Mouse (Mus musculus): ENCODE measurements at regions not wholly inside any gene's neighbourhood (a gene's known extent, or its start where the extent isn't known, plus 50 kb on each side); places are given as distances from the start of the nearest gene placed in this dataset.

DNA sequence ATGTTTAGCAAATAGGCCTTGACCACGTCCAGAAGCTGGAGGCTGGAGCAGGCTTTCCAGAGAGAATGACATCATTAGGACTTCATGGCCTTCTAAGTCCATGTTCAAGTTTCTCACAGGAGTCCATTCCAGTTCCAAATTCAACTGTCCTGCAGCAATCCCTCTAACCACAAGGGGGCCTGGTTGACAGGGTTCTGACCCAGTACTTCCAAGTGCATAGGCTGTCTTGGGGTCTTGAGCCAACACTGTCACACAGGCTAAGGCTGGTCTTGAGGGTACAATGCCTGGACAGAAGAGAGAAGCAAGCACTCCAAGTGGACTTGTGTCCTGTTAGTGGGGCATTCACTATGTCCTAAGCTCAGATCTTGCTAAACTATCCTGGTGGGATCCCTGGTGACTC lies 145.9 kb upstream of the Tmem45b start:
- no peak overlapping the region for H3K4me2 ChIP-seq (ENCODE audit: low read depth)

DNA sequence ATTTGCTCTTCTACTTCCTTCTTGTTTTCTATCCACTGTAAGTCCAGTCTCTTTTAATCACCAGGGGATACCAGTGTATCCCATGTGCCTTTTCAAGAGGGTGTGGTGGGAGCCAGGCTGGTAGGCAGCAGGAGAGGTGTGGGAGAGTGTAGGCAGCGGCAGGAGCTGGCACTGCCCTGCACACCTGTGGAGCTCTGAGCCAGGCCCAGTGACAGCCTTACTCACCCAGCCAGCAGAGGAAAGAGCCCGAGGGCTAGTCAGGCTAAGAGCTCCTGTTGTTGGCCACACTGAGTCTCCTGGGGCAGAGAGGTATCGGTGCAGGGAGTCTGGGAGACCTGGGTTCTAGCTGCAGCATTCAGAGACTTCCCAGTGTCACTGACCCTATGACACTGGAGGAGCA lies 145.5 kb upstream of the Tmem45b start:
- no peak for TF ChIP-seq E2F4 (IDR thresholded peaks at IDR 0.05; ENCODE audit: insufficient read depth)
- no peak for TF ChIP-seq CEBPB (IDR thresholded peaks at IDR 0.05; ENCODE audit: insufficient read depth, poor library complexity, severe bottlenecking)
- Histone ChIP-seq H3K4me2 (ENCODE audit: low read depth) (no peak overlapping the region), H3K36me3 (ENCODE audit: control insufficient read depth, insufficient read depth) (no peaks in the 10 kb centered on the region), H3K27me3 (ENCODE audit: control insufficient read depth, insufficient read depth, insufficient read length) (no peaks in the 10 kb centered on the region), H3ac (ENCODE audit: control insufficient read depth, insufficient read length) (no peak overlapping the region), H3K4me3 (no peak overlapping the region), H3K79me2 (ENCODE audit: control insufficient read depth, insufficient read depth) (no peaks in the 10 kb centered on the region)

More for the DNA sequence above, 145.9 kb upstream of the Tmem45b start:
- Histone ChIP-seq H3ac (ENCODE audit: control insufficient read depth, insufficient read length) (no peak overlapping the region), H3K36me3 (ENCODE audit: control insufficient read depth, insufficient read depth) (no peaks in the 10 kb centered on the region), H3K79me2 (ENCODE audit: control insufficient read depth, insufficient read depth) (no peaks in the 10 kb centered on the region), H3K27me3 (ENCODE audit: control insufficient read depth, insufficient read depth, insufficient read length) (no peaks in the 10 kb centered on the region), H3K4me3 (no peak overlapping the region)
- TF ChIP-seq POLR2AphosphoS2 (IDR thresholded peaks at IDR 0.05; ENCODE audit: insufficient read length, low read depth) (no peak), USF1 (IDR thresholded peaks at IDR 0.05; ENCODE audit: low read depth) (no peak), MYOG (IDR thresholded peaks at IDR 0.05; ENCODE audit: control insufficient read depth in 1 of 3, insufficient read depth in 1 of 3, insufficient read length in 2 of 3, low read depth in 2 of 3) (no peak), TCF12 (IDR thresholded peaks at IDR 0.05; ENCODE audit: insufficient read depth, poor library complexity, severe bottlenecking) (no peak), TCF3 (IDR thresholded peaks at IDR 0.05; ENCODE audit: insufficient read length, low read depth) (no peak), POLR2A (IDR thresholded peaks at IDR 0.05; ENCODE audit: insufficient read length, low read depth) (no peak), REST (IDR thresholded peaks at IDR 0.05; ENCODE audit: insufficient read depth, insufficient read length) (no peak), SRF (IDR thresholded peaks at IDR 0.05; ENCODE audit: control insufficient read depth, insufficient read length, low read depth) (no peak)

GRCm38 (mm10) chr9:31608084-31608870 lies 144.0 kb upstream of the Tmem45b start:
- Histone ChIP-seq H3ac (ENCODE audit: control insufficient read depth, insufficient read length) (no peak overlapping the region), H3K79me2 (ENCODE audit: control insufficient read depth, insufficient read depth) (no peaks in the 10 kb centered on the region), H3K4me3 (no peak overlapping the region), H3K4me2 (ENCODE audit: low read depth) (no peak overlapping the region), H3K36me3 (ENCODE audit: control insufficient read depth, insufficient read depth) (no peaks in the 10 kb centered on the region), H3K27me3 (ENCODE audit: control insufficient read depth, insufficient read depth, insufficient read length) (peaks cover 4% of the 10 kb centered on the region)
- TF ChIP-seq MAX (IDR thresholded peaks at IDR 0.05; ENCODE audit: low read depth) (no peak), SRF (IDR thresholded peaks at IDR 0.05; ENCODE audit: control insufficient read depth, insufficient read length, low read depth) (no peak), MYOG (IDR thresholded peaks at IDR 0.05; ENCODE audit: control insufficient read depth in 1 of 3, insufficient read depth in 1 of 3, insufficient read length in 2 of 3, low read depth in 2 of 3) (no peak), CEBPB (IDR thresholded peaks at IDR 0.05; ENCODE audit: insufficient read depth, poor library complexity, severe bottlenecking) (no peak), USF1 (IDR thresholded peaks at IDR 0.05; ENCODE audit: low read depth) (no peak), REST (IDR thresholded peaks at IDR 0.05; ENCODE audit: insufficient read depth, insufficient read length) (no peak), MYOD1 (IDR thresholded peaks at IDR 0.05; ENCODE audit: control insufficient read depth in 1 of 3, insufficient read length in 2 of 3, low read depth in 2 of 3) (no peak), TCF3 (IDR thresholded peaks at IDR 0.05; ENCODE audit: insufficient read length, low read depth) (no peak)

DNA sequence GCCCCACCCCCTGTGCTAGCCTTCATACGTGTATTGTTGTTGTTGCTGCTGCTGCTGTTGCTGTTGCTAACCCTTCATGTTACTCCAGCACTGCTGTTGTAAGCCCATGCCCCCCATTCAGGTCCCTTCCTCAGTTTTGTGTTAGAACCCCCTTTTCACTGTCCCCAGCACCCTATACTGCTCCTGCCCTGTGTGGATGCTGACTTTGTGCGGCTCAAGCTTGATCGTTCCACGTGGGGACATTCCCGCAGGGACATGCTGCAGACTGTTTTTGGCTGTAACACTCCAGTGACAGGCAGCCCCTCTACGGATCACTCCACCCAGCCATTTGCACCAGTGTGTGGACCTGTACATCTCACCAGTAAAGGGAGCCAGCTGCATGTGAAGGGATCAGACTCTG lies 142.7 kb upstream of the Tmem45b start:
- TF ChIP-seq POLR2A (IDR thresholded peaks at IDR 0.05; ENCODE audit: insufficient read length, low read depth), result no peak
- no peak for TF ChIP-seq TCF12 (IDR thresholded peaks at IDR 0.05; ENCODE audit: insufficient read depth, poor library complexity, severe bottlenecking)
- no peak for TF ChIP-seq SRF (IDR thresholded peaks at IDR 0.05; ENCODE audit: control insufficient read depth, insufficient read length, low read depth)
- no peak for TF ChIP-seq TCF3 (IDR thresholded peaks at IDR 0.05; ENCODE audit: insufficient read length, low read depth)
- TF ChIP-seq POLR2AphosphoS2 (IDR thresholded peaks at IDR 0.05; ENCODE audit: insufficient read length, low read depth), result no peak
- no peak for TF ChIP-seq USF1 (IDR thresholded peaks at IDR 0.05; ENCODE audit: low read depth)
- no peak for TF ChIP-seq MYOG (IDR thresholded peaks at IDR 0.05; ENCODE audit: control insufficient read depth in 1 of 3, insufficient read depth in 1 of 3, insufficient read length in 2 of 3, low read depth in 2 of 3)
- TF ChIP-seq CEBPB (IDR thresholded peaks at IDR 0.05; ENCODE audit: insufficient read depth, poor library complexity, severe bottlenecking), result no peak
- TF ChIP-seq MAX (IDR thresholded peaks at IDR 0.05; ENCODE audit: low read depth), result no peak
- TF ChIP-seq E2F4 (IDR thresholded peaks at IDR 0.05; ENCODE audit: insufficient read depth), result no peak
- no peak for TF ChIP-seq MYOD1 (IDR thresholded peaks at IDR 0.05; ENCODE audit: control insufficient read depth in 1 of 3, insufficient read length in 2 of 3, low read depth in 2 of 3)
- TF ChIP-seq REST (IDR thresholded peaks at IDR 0.05; ENCODE audit: insufficient read depth, insufficient read length), result no peak
- H3K79me2 ChIP-seq (ENCODE audit: control insufficient read depth, insufficient read depth), result no peaks in the 10 kb centered on the region
- H3K36me3 ChIP-seq (ENCODE audit: control insufficient read depth, insufficient read depth), result no peaks in the 10 kb centered on the region
- no peak overlapping the region for H3K4me3 ChIP-seq
- H3K27me3 ChIP-seq (ENCODE audit: control insufficient read depth, insufficient read depth, insufficient read length), result peaks cover 4% of the 10 kb centered on the region
- no peak overlapping the region for H3K4me2 ChIP-seq (ENCODE audit: low read depth)
- no peak overlapping the region for H3ac ChIP-seq (ENCODE audit: control insufficient read depth, insufficient read length)

DNA sequence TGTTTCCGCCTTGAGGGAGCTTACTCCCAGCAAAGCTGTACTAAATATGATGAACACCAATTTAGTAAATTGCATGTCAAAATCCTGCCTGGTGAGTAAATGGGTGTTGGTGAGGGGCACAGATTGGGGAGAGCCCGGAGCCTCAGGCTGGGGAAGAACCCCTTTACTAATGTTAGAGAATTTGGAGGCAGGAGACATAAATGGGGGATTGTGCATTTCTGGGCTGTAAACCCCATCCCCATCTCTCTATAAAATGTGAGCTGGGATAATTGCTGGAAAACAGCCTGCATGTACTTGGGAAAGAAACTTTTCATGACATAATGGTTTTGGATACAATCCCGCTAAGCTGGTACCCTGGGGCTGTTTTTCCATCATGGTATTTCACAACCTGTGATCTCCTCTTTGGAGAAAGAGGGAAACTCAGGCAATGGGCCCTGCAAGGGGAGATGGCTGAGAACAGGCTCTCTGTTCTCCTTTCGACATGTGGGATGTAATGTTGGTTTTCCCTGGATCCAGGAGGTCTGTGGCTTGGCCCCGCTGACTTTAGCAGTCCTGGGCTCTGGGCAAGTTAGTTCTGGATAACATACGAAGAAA lies 140.3 kb upstream of the Tmem45b start:
- no peak overlapping the region for H3K4me3 ChIP-seq
- no peak overlapping the region for H3ac ChIP-seq (ENCODE audit: control insufficient read depth, insufficient read length)
- no peaks in the 10 kb centered on the region for H3K79me2 ChIP-seq (ENCODE audit: control insufficient read depth, insufficient read depth)
- no peak overlapping the region for H3K4me2 ChIP-seq (ENCODE audit: low read depth)
- TF ChIP-seq TCF12 (IDR thresholded peaks at IDR 0.05; ENCODE audit: insufficient read depth, poor library complexity, severe bottlenecking), result no peak
- TF ChIP-seq CEBPB (IDR thresholded peaks at IDR 0.05; ENCODE audit: insufficient read depth, poor library complexity, severe bottlenecking), result no peak
- no peak for TF ChIP-seq SRF (IDR thresholded peaks at IDR 0.05; ENCODE audit: control insufficient read depth, insufficient read length, low read depth)
- TF ChIP-seq E2F4 (IDR thresholded peaks at IDR 0.05; ENCODE audit: insufficient read depth), result no peak
- no peak for TF ChIP-seq MYOG (IDR thresholded peaks at IDR 0.05; ENCODE audit: control insufficient read depth in 1 of 3, insufficient read depth in 1 of 3, insufficient read length in 2 of 3, low read depth in 2 of 3)
- no peak for TF ChIP-seq USF1 (IDR thresholded peaks at IDR 0.05; ENCODE audit: low read depth)
- TF ChIP-seq TCF3 (IDR thresholded peaks at IDR 0.05; ENCODE audit: insufficient read length, low read depth), result no peak
- no peak for TF ChIP-seq POLR2A (IDR thresholded peaks at IDR 0.05; ENCODE audit: insufficient read length, low read depth)
- H3K27me3 ChIP-seq (ENCODE audit: control insufficient read depth, insufficient read depth, insufficient read length), result peaks cover 4% of the 10 kb centered on the region
- no peaks in the 10 kb centered on the region for H3K36me3 ChIP-seq (ENCODE audit: control insufficient read depth, insufficient read depth)
